20 mouse cellular contexts compared by ENCODE assay signal in the genomic region with DNA sequence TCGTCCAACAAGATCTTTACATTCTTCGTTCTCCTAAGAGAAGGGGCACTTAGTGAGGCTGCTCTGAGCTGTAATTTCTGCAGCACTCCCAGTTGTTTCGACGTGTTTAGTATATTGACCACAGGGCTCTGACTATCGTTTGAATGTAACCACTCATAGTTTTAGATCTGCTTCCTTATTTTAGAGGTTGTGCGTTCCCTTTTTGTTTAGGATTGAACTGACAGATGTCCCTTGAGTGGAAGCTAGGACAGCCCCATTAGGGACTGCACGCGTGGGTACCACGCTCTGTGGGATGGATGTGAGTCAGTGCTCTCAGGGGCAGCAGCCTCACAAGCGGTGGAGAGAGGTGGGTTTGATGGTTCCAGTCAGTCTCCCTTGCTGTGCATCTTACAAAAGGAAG. TPM values are rescaled to one million over a fixed set of nuclear protein-coding genes. Genes with fewer than 3 reads are reported as not detected.
DNase-seq lines count a peak whose midpoint lies in the region; ATAC-seq lines count a peak whose summit lies in the region.
"Had no signal": no experiment of that assay in that cellular context is flagged by ENCODE, and none has a peak within 500 bp of the region (broad histone marks: within the 10 kb centered on the region; RNA-seq: fewer than 3 reads in every experiment).

No protein-coding gene starts in this region.

- no peak for DNase-seq in Muller cell, postnatal 12 days (ENCODE audit: inconsistent ontology term)
- no peak for DNase-seq in layer of hippocampus, adult 9-10 months (ENCODE audit: low spot score)
- no peak for DNase-seq in heart, adult 8-10 months (ENCODE audit: low spot score)
- DNase-seq: adrenal gland, adult 2 months; adrenal gland, adult 8-10 months; adrenal gland, postnatal 10 days; adrenal gland, postnatal 14 days; adrenal gland, postnatal 25 days; adrenal gland, postnatal 36 days; B cell, adult 2 months; cerebellum, adult 11 months; cerebellum, adult 11-12 months; cerebellum, adult 18-20 months; cerebellum, adult 2 months had no signal

- peak; percentile 63 for ATAC-seq in common myeloid progenitor, adult 5-6 weeks (replicated peaks; ENCODE audit: low read depth, poor library complexity, severe bottlenecking)
- ATAC-seq in granulocyte monocyte progenitor cell, adult 5-6 weeks (replicated peaks; ENCODE audit: poor library complexity, severe bottlenecking): peak; percentile 78
- ATAC-seq in megakaryocyte, adult 5-6 weeks (ENCODE audit: poor library complexity, severe bottlenecking): peak; percentile 48
- ATAC-seq: activated CD4-positive, CD25-positive, alpha-beta regulatory T cell, adult 4 months; CD4-positive, CD25-positive, alpha-beta regulatory T cell, adult 4 months; Patski had no signal

RNA-seq across cellular contexts. Expression of gene Nr2c1, which starts 42.3 kb away (rescaled TPM):
- 8.7 and 11.1 TPM in 2 replicates for total RNA-seq in common myeloid progenitor, adult 5-6 weeks (2017)
- 5.5 and 10.2 TPM in 2 replicates for total RNA-seq in granulocyte monocyte progenitor cell, adult 5-6 weeks (2014; fragmentation: Nextera tagmentation)
- 5.2 and 8.0 TPM in 2 replicates for total RNA-seq in granulocyte monocyte progenitor cell, adult 5-6 weeks (2017)
- total RNA-seq in megakaryocyte, adult 5-6 weeks (2015): 9.8 and 10.6 TPM in 2 replicates
- 3.5 and 3.9 TPM in 2 replicates for total RNA-seq in megakaryocyte, adult 5-6 weeks (2017)
- total RNA-seq in heart, adult 8-10 months (2022): 1 to 10 TPM; 5.7 to 6.4 (median 6.0) TPM
